8 mouse cellular contexts compared by ENCODE assay signal in genomic region chr10:69925285-69926157, GRCm38 (mm10).
A peak's percentile ranks its signal among the peaks of the same experiment; 100 is the strongest.
DNase-seq lines count a peak whose midpoint lies in the region; ATAC-seq and TF ChIP-seq lines count a peak whose summit lies in the region.

No protein-coding gene starts in this region.

- peak overlapping the region; percentile 63 for H3K4me2 ChIP-seq in forebrain, embryonic 11.5 days (ENCODE audit: low read depth, low read length, severe bottlenecking)
- peak overlapping the region; percentile 29; the same call in 1 of the 2 replicates for H3K4me2 ChIP-seq in midbrain, postnatal 0 days (ENCODE audit: low read depth, low read length, poor library complexity, severe bottlenecking)

- peak overlapping the region; percentile 26 for H3K4me3 ChIP-seq in forebrain, embryonic 11.5 days (ENCODE audit: low read depth, low read length)
- peak overlapping the region; percentile 53 for H3K4me3 ChIP-seq in limb, embryonic 10.5 days
- no peak overlapping the region for H3K4me3 ChIP-seq in midbrain, postnatal 0 days (ENCODE audit: low read depth, low read length)

- peak overlapping the region; percentile 30; the same call in 1 of the 2 replicates for H3K9ac ChIP-seq in forebrain, embryonic 11.5 days (ENCODE audit: low read length)
- no peak overlapping the region for H3K9ac ChIP-seq in midbrain, postnatal 0 days (replicated peaks; ENCODE audit: low read length, poor library complexity, severe bottlenecking)

- ATAC-seq in forebrain, embryonic 11.5 days (replicated peaks; ENCODE audit: low FRiP score), result peak; percentile 84
- ATAC-seq in midbrain, postnatal 0 days (ENCODE audit: low FRiP score), result no peak
- ATAC-seq in cerebellum, adult (ENCODE audit: insufficient number of reproducible peaks, low FRiP score, low TSS enrichment), result no peak

- no peaks in the 10 kb centered on the region for H3K9me3 ChIP-seq in forebrain, embryonic 11.5 days (ENCODE audit: control insufficient read depth, low read length)
- no peaks in the 10 kb centered on the region for H3K9me3 ChIP-seq in limb, embryonic 10.5 days (replicated peaks)
- no peaks in the 10 kb centered on the region for H3K9me3 ChIP-seq in midbrain, postnatal 0 days (ENCODE audit: low read length)

- no peak for TF ChIP-seq CTCF in midbrain, postnatal 0 days (IDR thresholded peaks at IDR 0.05)

- H3K4me1 ChIP-seq in forebrain, embryonic 11.5 days (replicated peaks; ENCODE audit: control insufficient read depth, insufficient read depth, low read length), result peaks cover 8% of the 10 kb centered on the region; the same call in 1 of the 2 replicates
- peaks cover 38% of the 10 kb centered on the region for H3K4me1 ChIP-seq in limb, embryonic 10.5 days
- H3K4me1 ChIP-seq in midbrain, postnatal 0 days (ENCODE audit: insufficient read depth, low read length), result no peaks in the 10 kb centered on the region

- H3K27me3 ChIP-seq in forebrain, embryonic 11.5 days (ENCODE audit: control insufficient read depth, insufficient read depth, low read length), result no peaks in the 10 kb centered on the region
- no peaks in the 10 kb centered on the region for H3K27me3 ChIP-seq in limb, embryonic 10.5 days (ENCODE audit: low read depth, poor library complexity, severe bottlenecking)
- no peaks in the 10 kb centered on the region for H3K27me3 ChIP-seq in midbrain, postnatal 0 days (ENCODE audit: insufficient read depth, low read length)

- no peaks in the 10 kb centered on the region for H3K36me3 ChIP-seq in forebrain, embryonic 11.5 days (ENCODE audit: control insufficient read depth, insufficient read depth, low read length)
- H3K36me3 ChIP-seq in limb, embryonic 10.5 days, result peaks cover 1% of the 10 kb centered on the region; the same call in 1 of the 2 replicates
- H3K36me3 ChIP-seq in midbrain, postnatal 0 days (ENCODE audit: insufficient read depth, low read length), result 0 out of 2 replicates have a peak, but pooled peaks cover 3% of the 10 kb centered on the region

- 0% methylated on average over 19 of the region's 19 CpGs for WGBS in forebrain, embryonic 11.5 days
- WGBS in limb, embryonic 10.5 days, result under 1% methylated on average over 19 of the region's 19 CpGs
- WGBS in midbrain, postnatal 0 days, result 10% methylated on average over 19 of the region's 19 CpGs

- no peak overlapping the region for H3K27ac ChIP-seq in forebrain, embryonic 11.5 days (ENCODE audit: low read depth, low read length)
- H3K27ac ChIP-seq in limb, embryonic 10.5 days, result peak overlapping the region; percentile 80
- no peak overlapping the region for H3K27ac ChIP-seq in midbrain, postnatal 0 days (ENCODE audit: low read depth, low read length)

- intact Hi-C loops in heart, postnatal 36 days (cut with DNase I), result no loop called here

- DNase-seq in ZHBTc4 (ENCODE audit: low read depth, low spot score), result peak; percentile 83
- no peak for DNase-seq in forebrain, embryonic 11.5 days (ENCODE audit: low spot score)
- peak; percentile 44 to 53 for DNase-seq in heart, postnatal 36 days
- peak; percentile 68 for DNase-seq in limb, embryonic 10.5 days (ENCODE audit: low spot score)
- no peak for DNase-seq in midbrain, postnatal 0 days (ENCODE audit: low spot score)
- no peak for DNase-seq in right cerebral cortex, adult 18-20 months
- no peak for DNase-seq in thymus, postnatal 36 days

Comparison
In these comparisons a context has a peak if more than half of its experiments do, and no peak if none do; other contexts are left out.
1. DNase-seq: peak in ZHBTc4 (single experiment), heart, postnatal 36 days (2 of 2) and limb, embryonic 10.5 days (single experiment); none in forebrain, embryonic 11.5 days (single experiment), midbrain, postnatal 0 days (single experiment), right cerebral cortex, adult 18-20 months (single experiment) and thymus, postnatal 36 days (0 of 2).